Mouse (Mus musculus) cortical plate, adult 2 months (tissue): ENCODE results near the gene Tmco5.

ENCODE experiments used
- CTCF ChIP-seq: fragments of 200-500 bp; IDR thresholded peaks from 2 replicates; pipeline ENCODE4 v1.5.1; 2011; ENCODE audit warnings: mild to moderate bottlenecking, control low read depth, low read length; ENCODE audit not compliant: insufficient read depth; ENCODE audit errors: extremely low read depth
- POLR2A ChIP-seq: fragments of 200-500 bp; IDR thresholded peaks from 2 replicates; pipeline ENCODE4 v1.6.1; 2011; ENCODE audit warnings: mild to moderate bottlenecking, low read length, control low read depth; ENCODE audit not compliant: insufficient read depth; ENCODE audit errors: extremely low read depth

GRCm38 (mm10) chr2:116900273-116900843, 21.9 kb downstream of the Tmco5 start:
- TF ChIP-seq CTCF = no peak
- TF ChIP-seq POLR2A = no peak
